Mouse (Mus musculus): ENCODE measurements around the gene Fbxl14.
"Not testable (repeated sequence)": the region's sequence is repeated elsewhere in the genome, so short reads cannot be mapped to it uniquely, and the experiment has no call there.

Gene Fbxl14

GRCm38 (mm10) chr6:119479343-119479875 is at the start of gene Fbxl14:
Fbxl14 (plus strand) TSS chr6:119479668.
- no peak for DNase-seq (ENCODE audit: extremely low spot score)

GRCm38 (mm10) chr6:119430508-119430907 is 49.0 kb upstream of the Fbxl14 start:
- peak; percentile 27 for DNase-seq (ENCODE audit: extremely low spot score)

- DNase-seq (ENCODE audit: extremely low spot score), result no peak
Measured at GRCm38 (mm10) chr6:119431751-119432324, 47.6 kb upstream of the Fbxl14 start.

GRCm38 (mm10) chr6:119434394-119434793 is 45.1 kb upstream of the Fbxl14 start:
- no peak for DNase-seq (ENCODE audit: extremely low spot score)

- DNase-seq (ENCODE audit: extremely low spot score), result peak; percentile 24
Measured at GRCm38 (mm10) chr6:119437894-119438761, 41.3 kb upstream of the Fbxl14 start.

GRCm38 (mm10) chr6:119442729-119443128 is 36.7 kb upstream of the Fbxl14 start:
- not testable (repeated sequence) for DNase-seq (ENCODE audit: extremely low spot score)

GRCm38 (mm10) chr6:119443742-119444645 is 35.5 kb upstream of the Fbxl14 start:
- DNase-seq (ENCODE audit: extremely low spot score), result peak; percentile 81

GRCm38 (mm10) chr6:119445671-119446607 is 33.5 kb upstream of the Fbxl14 start:
- DNase-seq (ENCODE audit: extremely low spot score), result no peak

GRCm38 (mm10) chr6:119448321-119449059 is 31.0 kb upstream of the Fbxl14 start:
- peak; percentile 55 for DNase-seq (ENCODE audit: extremely low spot score)

- DNase-seq (ENCODE audit: extremely low spot score), result peak; percentile 67
Measured at GRCm38 (mm10) chr6:119449060-119449499, 30.4 kb upstream of the Fbxl14 start.

- DNase-seq (ENCODE audit: extremely low spot score), result no peak
Measured at GRCm38 (mm10) chr6:119450965-119451943, 28.2 kb upstream of the Fbxl14 start.

- DNase-seq (ENCODE audit: extremely low spot score), result peak; percentile 78
Measured at GRCm38 (mm10) chr6:119451981-119452499, 27.4 kb upstream of the Fbxl14 start.

- no peak for DNase-seq (ENCODE audit: extremely low spot score)
Measured at GRCm38 (mm10) chr6:119458166-119458565, 21.3 kb upstream of the Fbxl14 start.

GRCm38 (mm10) chr6:119459041-119459440 is 20.4 kb upstream of the Fbxl14 start:
- DNase-seq (ENCODE audit: extremely low spot score), result no peak

GRCm38 (mm10) chr6:119460391-119460790 is 19.1 kb upstream of the Fbxl14 start:
- DNase-seq (ENCODE audit: extremely low spot score), result no peak

- no peak for DNase-seq (ENCODE audit: extremely low spot score)
Measured at GRCm38 (mm10) chr6:119466161-119466560, 13.3 kb upstream of the Fbxl14 start.

- no peak for DNase-seq (ENCODE audit: extremely low spot score)
Measured at GRCm38 (mm10) chr6:119466921-119467784, 12.3 kb upstream of the Fbxl14 start.

GRCm38 (mm10) chr6:119467785-119468059 is 11.7 kb upstream of the Fbxl14 start:
- no peak for DNase-seq (ENCODE audit: extremely low spot score)
